Mouse (Mus musculus) mouse trophoblast stem cell (cell line): Measurements from ENCODE around the gene Nr1d1.

ENCODE experiments used
- in situ Hi-C, 2 experiments: fragments of 300-500 bp; cut with MseI, MboI; formaldehyde crosslinking; loops; 2 replicates in 1 of 2; 3 replicates in 1 of 2; pipeline ENCODE4 v1.15.1; 2025

Nr1d1 gene

GRCm38 (mm10) chr11:98752562-98753140, 22.5 kb downstream of the Nr1d1 start:
- in situ Hi-C loops = no loop called here

GRCm38 (mm10) chr11:98751221-98751782, 23.8 kb downstream of the Nr1d1 start:
- in situ Hi-C loops = no loop called here

GRCm38 (mm10) chr11:98750351-98751201, 24.6 kb downstream of the Nr1d1 start:
- in situ Hi-C loops = no loop called here

DNA sequence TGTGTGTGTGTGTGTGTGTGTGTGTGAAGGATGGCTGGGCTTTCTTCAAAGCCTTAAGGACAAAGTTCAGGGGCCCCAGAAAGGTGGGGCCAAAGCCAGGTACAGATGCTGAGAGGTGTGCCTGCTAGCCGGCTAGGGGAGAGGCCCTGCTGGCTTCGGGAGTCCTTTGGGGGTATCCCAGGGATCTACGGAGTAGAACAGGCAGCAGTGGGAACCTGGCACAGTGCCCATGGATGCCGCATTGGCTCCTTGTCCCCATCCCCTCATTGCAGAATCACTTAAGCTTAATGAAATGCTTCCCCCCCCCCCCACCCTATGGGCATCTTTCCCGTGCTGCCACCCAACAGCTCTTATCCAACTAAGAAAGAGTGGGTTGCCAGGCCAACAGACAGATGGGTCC, 25.4 kb downstream of the Nr1d1 start:
- in situ Hi-C loops = no loop called here

GRCm38 (mm10) chr11:98748506-98749416, 26.4 kb downstream of the Nr1d1 start:
- in situ Hi-C loops = no loop called here

DNA sequence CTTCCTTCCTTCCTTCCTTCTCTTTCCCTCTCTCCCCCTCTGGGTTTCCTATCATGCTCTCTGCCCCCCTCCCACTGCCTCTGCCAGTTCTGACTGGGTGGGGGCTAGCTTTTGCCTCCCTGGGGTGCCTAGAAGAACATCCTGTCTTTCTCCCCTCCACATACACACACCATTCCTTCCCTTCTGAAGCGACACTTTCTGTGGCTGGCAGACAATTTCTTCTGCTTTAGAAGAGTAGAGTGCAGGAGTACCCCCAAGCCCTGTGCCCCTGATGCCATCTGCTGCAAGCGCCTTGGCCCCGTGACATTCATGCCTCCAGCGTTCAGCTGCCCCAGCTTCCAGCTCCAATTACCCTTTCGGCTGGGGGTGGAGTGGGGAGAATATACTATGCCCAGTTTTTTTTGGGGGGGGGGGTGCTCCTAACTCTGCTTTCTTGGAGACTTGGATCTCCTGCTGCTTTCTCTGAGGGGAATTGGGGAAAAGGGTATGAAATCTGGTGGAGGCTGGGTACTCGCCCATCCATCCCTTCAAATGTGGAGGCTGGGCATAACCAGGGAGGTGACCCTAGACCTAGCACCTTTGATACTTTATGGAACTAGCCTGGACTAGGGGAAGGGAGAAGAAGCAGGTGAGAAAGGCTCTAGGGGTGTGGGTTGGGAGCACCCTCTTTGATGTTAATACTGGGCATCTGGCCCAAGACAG, 27.2 kb downstream of the Nr1d1 start:
- in situ Hi-C loops = no loop called here

GRCm38 (mm10) chr11:98746855-98747693, 28.1 kb downstream of the Nr1d1 start:
- in situ Hi-C loops = no loop called here

- in situ Hi-C loops = no loop called here
Measured at GRCm38 (mm10) chr11:98745932-98746853, 28.9 kb downstream of the Nr1d1 start.

- in situ Hi-C loops = no loop called here
Measured at GRCm38 (mm10) chr11:98744456-98745019, 30.6 kb downstream of the Nr1d1 start.

- in situ Hi-C loops = no loop called here
Measured at GRCm38 (mm10) chr11:98743655-98744345, 31.3 kb downstream of the Nr1d1 start.

- in situ Hi-C loops = no loop called here
Measured at GRCm38 (mm10) chr11:98742397-98743291, 32.5 kb downstream of the Nr1d1 start.

GRCm38 (mm10) chr11:98741622-98742396, 33.3 kb downstream of the Nr1d1 start:
- in situ Hi-C loops = no loop called here

GRCm38 (mm10) chr11:98741051-98741620, 34.0 kb downstream of the Nr1d1 start:
- in situ Hi-C loops = no loop called here

DNA sequence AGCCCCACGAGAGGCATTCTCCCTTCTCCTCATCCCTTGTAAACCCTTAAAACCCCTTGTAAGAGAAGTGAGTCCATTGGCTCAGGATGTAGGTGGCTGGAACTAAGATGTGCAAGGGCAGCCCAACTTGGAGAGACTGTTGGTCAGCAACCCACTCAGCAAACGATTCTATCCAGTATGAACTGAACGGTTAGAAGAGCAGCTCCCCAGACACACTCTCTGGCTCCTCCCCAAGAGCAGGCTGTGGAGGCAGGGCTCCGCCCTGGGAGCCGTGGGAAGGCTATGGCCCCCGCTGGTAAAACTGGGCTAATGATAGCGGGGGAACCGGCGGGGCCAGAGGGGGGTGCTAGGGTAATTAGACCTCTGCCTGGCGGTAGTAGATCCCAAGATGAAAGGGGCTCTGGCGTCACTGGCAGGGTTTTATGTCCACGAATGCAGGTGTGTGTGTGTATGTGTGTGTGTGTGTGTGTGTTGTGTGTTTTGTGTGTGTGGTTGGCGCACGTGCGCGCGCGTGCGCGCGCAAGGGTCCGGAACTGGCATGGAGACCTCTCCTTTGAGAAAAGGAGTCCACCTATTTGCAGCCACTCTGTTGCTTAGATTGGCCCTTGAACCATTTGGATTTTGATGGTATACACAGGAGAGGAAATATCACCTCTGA, 34.6 kb downstream of the Nr1d1 start, which contains the start of gene Thra:
Gene Thra (plus strand): TSS at position 246 of the 658 bp plus-strand sequence.
- in situ Hi-C loops = no loop called here

DNA sequence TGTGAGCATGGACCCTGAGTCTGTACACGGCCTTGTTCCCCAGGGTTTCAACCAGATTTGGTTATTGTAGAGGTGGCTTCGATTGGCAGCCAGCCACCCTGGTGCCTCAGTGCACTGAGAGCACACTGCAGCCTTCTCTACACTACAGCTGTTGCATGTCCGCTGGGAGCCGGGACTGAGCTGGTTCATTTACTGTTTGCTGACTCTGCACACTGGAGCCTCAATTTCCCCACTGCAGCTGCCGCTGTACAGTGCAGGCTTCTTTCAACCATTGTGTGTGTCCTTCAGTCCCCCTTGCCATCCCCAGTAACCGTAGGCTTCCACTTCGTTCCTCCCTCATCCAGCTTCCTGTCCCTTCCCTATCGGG, 35.1 kb downstream of the Nr1d1 start:
- in situ Hi-C loops = no loop called here
